ENCODE assay signal across 20 mouse cellular contexts in the genomic region with DNA sequence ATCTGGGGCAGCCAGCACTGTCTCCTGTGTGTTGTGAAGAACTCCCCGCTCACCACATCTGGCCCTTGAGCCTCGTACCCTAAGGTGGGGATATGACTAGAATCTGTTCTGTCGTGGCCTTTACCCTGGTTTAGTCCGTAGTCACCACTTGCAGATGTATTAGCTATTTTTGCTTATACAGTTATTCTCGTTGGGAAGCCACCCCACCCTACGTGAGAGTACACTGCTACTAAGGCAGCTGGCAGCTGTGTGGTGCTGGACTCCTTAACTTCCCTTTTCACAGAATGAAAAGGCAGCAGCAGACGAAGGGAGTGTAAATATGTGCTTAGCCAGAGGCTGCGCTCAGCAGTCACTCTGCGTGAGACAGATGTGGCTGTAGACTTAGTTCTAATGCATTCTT.
"Had no signal": no experiment of that assay in that cellular context is flagged by ENCODE, and none has a peak within 500 bp of the region (broad histone marks: within the 10 kb centered on the region; RNA-seq: fewer than 3 reads in every experiment).

No protein-coding gene starts in this region.

- H3K27me3 ChIP-seq: limb, embryonic 12.5 days; limb, embryonic 15.5 days; stomach, embryonic 15.5 days had no signal

- H3K9me3 ChIP-seq: limb, embryonic 12.5 days; limb, embryonic 15.5 days; midbrain, embryonic 13.5 days; stomach, embryonic 15.5 days had no signal

- DNase-seq: kidney, adult 2 months; kidney, postnatal 25 days; layer of hippocampus, postnatal 36 days; liver, postnatal 0 days; lung, embryonic 14.5 days; right cerebral cortex, adult 18-20 months; right cerebral cortex, postnatal 14 days; right cerebral cortex, postnatal 4 days; thymus, postnatal 25 days had no signal

- H3K27ac ChIP-seq: kidney, postnatal 0 days; left cerebral cortex, adult 2 months; limb, embryonic 12.5 days; limb, embryonic 15.5 days; liver, embryonic 14.5 days; macrophage; midbrain, embryonic 13.5 days; stomach, embryonic 15.5 days had no signal

- H3K36me3 ChIP-seq: limb, embryonic 12.5 days; limb, embryonic 15.5 days; midbrain, embryonic 13.5 days; stomach, embryonic 15.5 days had no signal

- H3K4me2 ChIP-seq: limb, embryonic 12.5 days; limb, embryonic 15.5 days; liver, embryonic 11.5 days; lung, embryonic 14.5 days; midbrain, embryonic 13.5 days; stomach, embryonic 15.5 days had no signal

- H3K9ac ChIP-seq: limb, embryonic 12.5 days; limb, embryonic 15.5 days; liver, embryonic 14.5 days; liver, postnatal 0 days; lung, embryonic 14.5 days; midbrain, embryonic 13.5 days; stomach, embryonic 15.5 days had no signal

- H3K4me3 ChIP-seq: left cerebral cortex, adult 2 months; limb, embryonic 12.5 days; limb, embryonic 15.5 days; midbrain, embryonic 13.5 days; stomach, embryonic 15.5 days had no signal

- ATAC-seq: liver, postnatal 0 days; lung, postnatal 0 days; midbrain, embryonic 13.5 days; midbrain, embryonic 16.5 days had no signal
